Mouse (Mus musculus) left cerebral cortex, postnatal 36 days (tissue): ENCODE measurements around the gene Tnfsf8. TPM values are rescaled to one million over a fixed set of nuclear protein-coding genes. Genes with fewer than 3 reads are reported as not detected.

Experiments used
- DNase-seq, 2 experiments: peaks; one replicate each; pipeline ENCODE4 v3.0.0; 2021 to 2022; ENCODE audit warnings: low spot score in 2 of 2, mixed read lengths in 1 of 2
- intact Hi-C: fragments of 180-260 bp; cut with DNase I; formaldehyde crosslinking; loops from one replicate; pipeline ENCODE4 v1.15.1; 2025
- total RNA-seq, 2 experiments: library from RNA; stranded (reverse); gene quantifications; 2 replicates each; pipeline ENCODE4 v1.2.3; 2021

Gene Tnfsf8
- total RNA-seq, 2 experiments from 2014 or later = not detected

- intact Hi-C loops = no loop called here
- DNase-seq = no peak
These were observed 14.1 kb downstream of the Tnfsf8 start for GRCm38 (mm10) chr4:63846881-63847597.

- no peak for DNase-seq
- intact Hi-C loops = no loop called here
These were observed 15.4 kb downstream of the Tnfsf8 start for GRCm38 (mm10) chr4:63845760-63846159.

DNA sequence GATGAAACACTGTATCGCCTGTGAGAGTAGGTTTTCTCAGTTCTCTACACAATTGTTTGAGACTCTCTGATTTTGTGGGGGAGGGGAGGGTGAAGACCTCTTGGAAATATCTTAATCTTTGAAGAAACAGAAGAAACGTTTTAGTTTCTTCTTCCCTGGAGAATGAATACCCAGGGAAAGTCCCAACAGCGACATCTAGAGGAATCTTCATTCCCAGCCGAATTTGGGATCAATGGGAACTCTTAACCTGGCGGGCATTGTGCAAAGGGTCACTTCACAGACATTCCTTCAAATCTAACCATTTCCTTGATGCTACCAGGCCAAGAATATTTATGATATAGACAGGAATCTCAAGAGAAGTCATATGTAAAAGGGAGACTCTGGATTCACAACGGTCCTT lies 17.2 kb downstream of the Tnfsf8 start:
- intact Hi-C loops = loop anchor here (2.0 to 5.0 kb wide), 3 partner anchors 157 to 427 kb away; no protein-coding TSS in a partner anchor
- no peak for DNase-seq

DNA sequence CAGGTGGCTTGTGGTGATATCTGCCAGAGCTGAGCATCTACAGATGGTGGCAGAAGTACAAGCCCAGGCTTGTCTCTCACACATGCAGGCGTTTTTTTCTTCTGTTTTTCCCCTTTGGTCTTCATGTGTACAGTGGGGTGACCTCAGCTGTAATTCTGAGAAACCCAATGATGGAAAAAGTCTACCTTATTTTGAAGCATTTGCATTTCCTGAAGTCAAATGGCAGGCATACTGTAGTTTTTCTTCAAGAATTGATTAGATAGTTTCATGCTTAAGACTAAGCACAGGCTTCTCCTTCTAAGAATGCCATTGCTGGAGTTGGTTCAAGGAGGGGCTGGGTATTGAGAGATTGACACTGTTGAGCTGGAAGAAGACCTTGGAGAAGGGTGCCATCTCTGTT lies 18.9 kb downstream of the Tnfsf8 start:
- no peak for DNase-seq
- intact Hi-C loops = loop anchor here (2.0 to 5.0 kb wide), 3 partner anchors 155 to 425 kb away; no protein-coding TSS in a partner anchor

DNA sequence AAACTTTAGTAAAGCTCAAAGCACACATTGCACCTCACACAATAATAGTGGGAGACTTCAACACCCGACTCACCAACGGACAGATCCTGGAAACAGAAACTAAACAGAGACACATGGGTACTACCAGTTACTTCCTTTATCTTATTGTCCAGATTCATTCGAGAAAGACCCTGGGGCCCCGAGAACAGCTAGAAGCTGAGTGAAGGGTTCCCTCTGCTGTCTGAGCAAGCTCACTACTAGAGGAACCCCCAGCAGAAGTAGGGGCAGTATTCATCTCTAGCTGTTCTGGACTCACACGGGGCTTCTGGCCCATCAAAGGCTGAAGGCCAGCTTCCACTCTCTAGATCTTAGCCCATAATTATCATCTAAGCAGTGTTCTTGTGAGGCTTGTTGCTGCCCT lies 20.7 kb downstream of the Tnfsf8 start:
- no peak for DNase-seq
- intact Hi-C loops = loop anchor here (5.0 kb wide), 2 partner anchors 153 to 333 kb away; no protein-coding TSS in a partner anchor

DNA sequence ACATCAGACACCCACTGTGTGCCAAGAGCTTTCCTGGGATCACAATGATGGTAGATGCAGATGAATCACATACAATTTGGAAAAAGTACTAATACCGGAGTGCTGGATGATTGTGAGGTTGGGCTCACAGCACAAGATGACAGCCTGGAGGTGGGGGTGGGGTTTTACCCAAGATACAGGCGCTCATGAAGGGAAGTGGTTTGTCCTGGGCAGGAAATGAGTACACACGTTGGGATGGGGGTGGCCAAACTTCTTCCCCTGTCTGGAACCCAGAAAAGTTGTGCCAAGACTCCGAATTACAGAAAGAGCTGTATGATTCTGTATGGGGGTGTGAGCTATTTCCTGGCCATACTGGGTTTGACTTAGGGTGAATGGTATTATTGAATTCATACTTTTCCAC lies 38.0 kb downstream of the Tnfsf8 start:
- no peak for DNase-seq
- intact Hi-C loops = no loop called here

DNA sequence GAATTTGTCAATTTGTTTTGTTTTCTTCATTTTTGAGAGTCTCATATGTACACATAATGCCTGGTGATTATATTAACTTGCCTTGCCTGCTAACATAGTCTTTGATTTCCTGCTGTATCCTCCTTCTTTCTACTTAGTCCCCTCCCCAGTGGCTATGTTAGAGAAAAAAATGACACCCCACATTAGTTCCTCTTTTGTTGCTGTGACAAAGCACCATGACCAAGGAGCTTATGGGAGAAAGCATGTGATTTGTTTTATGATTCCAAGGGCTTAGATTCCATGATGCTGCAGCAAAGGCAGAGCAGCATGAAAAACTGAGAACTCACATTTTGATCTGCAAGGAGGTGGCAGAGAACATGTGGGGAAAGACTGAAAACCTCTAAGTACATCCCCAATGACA lies 43.6 kb downstream of the Tnfsf8 start:
- DNase-seq = no peak
- intact Hi-C loops = no loop called here

DNA sequence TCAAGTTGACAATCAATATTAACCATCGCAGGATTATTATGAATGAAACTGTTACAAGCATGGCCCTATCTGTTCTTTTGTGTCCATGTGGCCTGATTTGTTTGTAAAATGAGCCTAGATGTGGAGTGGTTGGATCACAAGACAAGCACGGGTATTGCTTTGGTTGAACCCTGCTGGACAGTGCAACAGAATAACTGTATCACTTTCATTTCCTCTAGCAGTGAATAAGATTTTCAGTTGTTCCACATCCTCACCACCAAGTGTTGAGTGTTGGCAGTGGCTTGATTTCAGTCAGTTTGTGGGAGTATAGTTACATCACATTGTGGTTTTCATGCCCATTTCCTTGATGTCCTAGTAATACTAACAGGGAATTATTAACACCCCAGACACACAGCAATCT lies 45.5 kb downstream of the Tnfsf8 start:
- no peak for DNase-seq
- intact Hi-C loops = no loop called here

DNA sequence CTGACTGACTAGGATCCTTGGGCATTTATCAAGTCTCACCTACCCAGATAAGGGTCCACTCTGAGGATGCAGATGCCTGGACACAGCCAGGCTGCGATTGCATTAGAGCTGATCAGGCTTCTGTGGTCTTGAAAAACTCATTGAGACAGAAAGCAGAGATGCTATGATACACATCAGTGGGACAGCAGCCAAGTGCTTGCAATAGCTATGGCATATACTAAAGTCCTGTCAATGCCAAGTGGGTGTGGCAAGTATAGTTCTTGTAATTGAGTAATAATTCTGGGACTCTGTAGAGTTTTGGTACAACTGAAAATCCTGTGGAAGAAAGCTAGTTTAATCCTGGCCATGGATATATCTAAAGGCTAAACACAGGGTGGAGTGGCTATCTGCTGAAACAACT lies 63.1 kb downstream of the Tnfsf8 start:
- intact Hi-C loops = no loop called here
- no peak for DNase-seq

- no peak for DNase-seq
- intact Hi-C loops = no loop called here
These were observed 64.6 kb downstream of the Tnfsf8 start for GRCm38 (mm10) chr4:63796527-63796926.

DNA sequence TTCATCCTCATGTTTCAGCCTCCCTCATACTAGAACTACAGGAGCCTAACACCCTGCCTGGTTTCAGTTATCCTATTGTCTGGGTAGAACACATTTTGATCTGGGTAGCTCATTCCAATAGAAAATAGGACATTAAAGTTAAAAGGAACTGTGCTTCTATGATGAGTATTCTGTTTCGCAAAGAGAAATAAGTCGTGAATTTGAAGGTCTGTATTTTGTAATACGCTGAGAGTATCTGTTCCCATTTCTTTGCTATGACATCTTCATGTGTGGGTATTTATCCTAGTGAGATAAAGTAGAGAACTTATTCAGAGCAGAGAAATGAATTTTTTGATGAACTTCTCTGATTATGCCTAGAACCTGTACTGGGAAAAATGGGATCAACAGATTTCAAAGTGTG lies 68.8 kb downstream of the Tnfsf8 start:
- no peak for DNase-seq
- intact Hi-C loops = no loop called here

GRCm38 (mm10) chr4:63785466-63785865 lies 75.7 kb downstream of the Tnfsf8 start:
- intact Hi-C loops = no loop called here
- DNase-seq = no peak

- DNase-seq = no peak
- intact Hi-C loops = no loop called here
These were observed 77.3 kb downstream of the Tnfsf8 start for GRCm38 (mm10) chr4:63783826-63784225.

- intact Hi-C loops = no loop called here
- DNase-seq = no peak
These were observed 78.1 kb downstream of the Tnfsf8 start for GRCm38 (mm10) chr4:63782970-63783613.

Other genes starting within 250 kb of the Tnfsf8 start
- gene Tex48, start 238.9 kb downstream of the Tnfsf8 start, total RNA-seq = not detected
- gene Gm11214, start 198.0 kb downstream of the Tnfsf8 start, total RNA-seq = not detected
- gene Tnfsf15, start 116.2 kb downstream of the Tnfsf8 start, total RNA-seq = under 1 TPM; 0.11 to 0.12 TPM
- gene Tnc, start 185.7 kb upstream of the Tnfsf8 start, total RNA-seq = 1 to 10 TPM; 2.4 to 3.8 TPM